Mouse (Mus musculus) embryo, embryonic 11.5 days (tissue): ENCODE measurements around the gene Pde7b.

Experiments used
- DNase-seq: peaks from one replicate; pipeline ENCODE4 v3.0.0-alpha.2; 2012; ENCODE audit warnings: low read depth, low spot score

Gene Pde7b

GRCm38 (mm10) chr10:20722651-20723520 is 2.0 kb downstream of the Pde7b start:
- DNase-seq = no peak

- DNase-seq = no peak
Observed at GRCm38 (mm10) chr10:20719201-20719600, 5.7 kb downstream of the Pde7b start.

- DNase-seq = no peak
Observed at GRCm38 (mm10) chr10:20700633-20701032, 24.2 kb downstream of the Pde7b start.

GRCm38 (mm10) chr10:20699874-20700273 is 25.0 kb downstream of the Pde7b start:
- no peak for DNase-seq

- DNase-seq = no peak
Observed at GRCm38 (mm10) chr10:20695637-20696036, 29.2 kb downstream of the Pde7b start.

GRCm38 (mm10) chr10:20690002-20690401 is 34.9 kb downstream of the Pde7b start:
- DNase-seq = no peak

- DNase-seq = no peak
Observed at GRCm38 (mm10) chr10:20684151-20684550, 40.7 kb downstream of the Pde7b start.

GRCm38 (mm10) chr10:20680986-20681385 is 43.9 kb downstream of the Pde7b start:
- no peak for DNase-seq

GRCm38 (mm10) chr10:20675321-20675720 is 49.6 kb downstream of the Pde7b start:
- no peak for DNase-seq

- no peak for DNase-seq
Observed at GRCm38 (mm10) chr10:20673798-20674197, 51.1 kb downstream of the Pde7b start.

- no peak for DNase-seq
Observed at GRCm38 (mm10) chr10:20672591-20672990, 52.3 kb downstream of the Pde7b start.

- DNase-seq = no peak
Observed at GRCm38 (mm10) chr10:20671621-20672020, 53.3 kb downstream of the Pde7b start.

GRCm38 (mm10) chr10:20670541-20670940 is 54.3 kb downstream of the Pde7b start:
- DNase-seq = no peak

- no peak for DNase-seq
Observed at GRCm38 (mm10) chr10:20669467-20669866, 55.4 kb downstream of the Pde7b start.

GRCm38 (mm10) chr10:20668577-20668976 is 56.3 kb downstream of the Pde7b start:
- DNase-seq = no peak

GRCm38 (mm10) chr10:20666655-20667054 is 58.2 kb downstream of the Pde7b start:
- no peak for DNase-seq

GRCm38 (mm10) chr10:20662951-20663350 is 61.9 kb downstream of the Pde7b start:
- DNase-seq = no peak

GRCm38 (mm10) chr10:20661684-20662083 is 63.2 kb downstream of the Pde7b start:
- DNase-seq = no peak

- DNase-seq = no peak
Observed at GRCm38 (mm10) chr10:20659718-20660117, 65.2 kb downstream of the Pde7b start.

- DNase-seq = no peak
Observed at GRCm38 (mm10) chr10:20659268-20659667, 65.6 kb downstream of the Pde7b start.

GRCm38 (mm10) chr10:20658716-20659115 is 66.2 kb downstream of the Pde7b start:
- no peak for DNase-seq

- no peak for DNase-seq
Observed at GRCm38 (mm10) chr10:20657316-20658081, 67.4 kb downstream of the Pde7b start.

GRCm38 (mm10) chr10:20654590-20654989 is 70.3 kb downstream of the Pde7b start:
- DNase-seq = no peak
